Mouse (Mus musculus): ENCODE results near the gene Cdsn.
"Not testable (repeated sequence)": the region's sequence is repeated elsewhere in the genome, so short reads cannot be mapped to it uniquely, and the experiment has no call there.

Cdsn gene

GRCm38 (mm10) chr17:35551881-35552414, at the start of gene Cdsn:
TSS of gene Cdsn (plus strand) at chr17:35552128.
- DNase-seq (ENCODE audit: low read depth, low spot score): peak; percentile 81

- DNase-seq (ENCODE audit: low read depth, low spot score): no peak
Measured at GRCm38 (mm10) chr17:35502226-35502625, 49.7 kb upstream of the Cdsn start.

- no peak for DNase-seq (ENCODE audit: low read depth, low spot score)
Measured at GRCm38 (mm10) chr17:35502762-35503161, 49.2 kb upstream of the Cdsn start.

- no peak for DNase-seq (ENCODE audit: low read depth, low spot score)
Measured at GRCm38 (mm10) chr17:35503849-35504248, 48.1 kb upstream of the Cdsn start.

- DNase-seq (ENCODE audit: low read depth, low spot score): no peak
Measured at GRCm38 (mm10) chr17:35504628-35505481, 47.1 kb upstream of the Cdsn start.

GRCm38 (mm10) chr17:35505776-35506175, 46.2 kb upstream of the Cdsn start, which contains the start of gene Pou5f1:
TSS of gene Pou5f1 (plus strand) at chr17:35506018.
- no peak for DNase-seq (ENCODE audit: low read depth, low spot score)

GRCm38 (mm10) chr17:35506881-35507280, 45.0 kb upstream of the Cdsn start:
- no peak for DNase-seq (ENCODE audit: low read depth, low spot score)

GRCm38 (mm10) chr17:35507556-35508260, 44.2 kb upstream of the Cdsn start:
- no peak for DNase-seq (ENCODE audit: low read depth, low spot score)

- DNase-seq (ENCODE audit: low read depth, low spot score): not testable (repeated sequence)
Measured at GRCm38 (mm10) chr17:35508279-35508678, 43.6 kb upstream of the Cdsn start.

GRCm38 (mm10) chr17:35509284-35509683, 42.6 kb upstream of the Cdsn start:
- no peak for DNase-seq (ENCODE audit: low read depth, low spot score)

- peak; percentile 68 for DNase-seq (ENCODE audit: low read depth, low spot score)
Measured at GRCm38 (mm10) chr17:35512916-35513626, 38.9 kb upstream of the Cdsn start.

- peak; percentile 92 for DNase-seq (ENCODE audit: low read depth, low spot score)
Measured at GRCm38 (mm10) chr17:35513886-35514285, 38.0 kb upstream of the Cdsn start.

GRCm38 (mm10) chr17:35514756-35515155, 37.2 kb upstream of the Cdsn start:
- no peak for DNase-seq (ENCODE audit: low read depth, low spot score)

- DNase-seq (ENCODE audit: low read depth, low spot score): peak; percentile 73
Measured at GRCm38 (mm10) chr17:35515911-35516640, 35.9 kb upstream of the Cdsn start.

- peak; percentile 99 for DNase-seq (ENCODE audit: low read depth, low spot score)
Measured at GRCm38 (mm10) chr17:35516652-35517500, 35.1 kb upstream of the Cdsn start, which contains the start of the genes Tcf19 and Cchcr1. TSS of gene Tcf19 (minus strand) at chr17:35516824. TSS of gene Cchcr1 (plus strand) at chr17:35517100.

- peak; percentile 78 for DNase-seq (ENCODE audit: low read depth, low spot score)
Measured at GRCm38 (mm10) chr17:35517526-35517925, 34.4 kb upstream of the Cdsn start.

- DNase-seq (ENCODE audit: low read depth, low spot score): no peak
Measured at GRCm38 (mm10) chr17:35524354-35524753, 27.6 kb upstream of the Cdsn start.

- DNase-seq (ENCODE audit: low read depth, low spot score): no peak
Measured at GRCm38 (mm10) chr17:35526644-35527043, 25.3 kb upstream of the Cdsn start.

GRCm38 (mm10) chr17:35532360-35532759, 19.6 kb upstream of the Cdsn start:
- DNase-seq (ENCODE audit: low read depth, low spot score): no peak

- no peak for DNase-seq (ENCODE audit: low read depth, low spot score)
Measured at GRCm38 (mm10) chr17:35532901-35533300, 19.0 kb upstream of the Cdsn start, which contains the start of gene Psors1c2. TSS of gene Psors1c2 (plus strand) at chr17:35533201.

Data from 3T3-L1 (cell line).